Mouse (Mus musculus) cerebral cortex, adult 2 months (tissue): ENCODE results near the gene Adra2c.

ENCODE experiments used
- WGBS: fragments of 180-500 bp; shearing (Covaris S2); methylation state at CpG from one replicate; pipeline ENCODE4 v1.1.7; 2018; 5-methylcytosine and 5-hydroxymethylcytosine counted together

The Adra2c gene

GRCm38 (mm10) chr5:35311738-35312250 lies 33.7 kb downstream of the Adra2c start:
- 82% methylated on average over 5 of the region's 5 CpGs for WGBS

GRCm38 (mm10) chr5:35313231-35313821 lies 35.2 kb downstream of the Adra2c start:
- 3% methylated on average over 21 of the region's 21 CpGs for WGBS

GRCm38 (mm10) chr5:35313826-35314586 lies 35.9 kb downstream of the Adra2c start:
- WGBS: 18% methylated on average over 18 of the region's 18 CpGs

- 79% methylated on average over 3 of the region's 3 CpGs for WGBS
Observed at GRCm38 (mm10) chr5:35314629-35315028, 36.5 kb downstream of the Adra2c start.

DNA sequence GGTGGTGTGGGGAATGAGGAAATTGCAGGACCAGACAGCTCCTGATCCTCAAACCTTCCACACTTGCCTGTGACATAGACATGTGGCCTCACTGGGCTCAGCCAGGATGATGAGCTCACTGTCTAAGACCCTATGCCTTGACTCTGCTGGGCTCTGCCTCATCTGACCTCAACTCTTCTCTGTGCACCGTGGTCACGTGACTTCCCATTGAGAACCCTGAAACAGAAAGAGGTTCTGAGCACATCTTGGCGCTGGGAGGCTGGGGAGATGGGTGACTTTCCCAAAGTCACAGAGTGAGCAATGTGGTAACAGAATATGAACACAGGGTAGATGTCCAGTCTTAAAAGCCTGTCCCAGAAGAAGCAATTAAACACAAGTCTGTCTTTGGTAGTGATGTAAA lies 37.1 kb downstream of the Adra2c start:
- 83% methylated on average over 3 of the region's 3 CpGs for WGBS

DNA sequence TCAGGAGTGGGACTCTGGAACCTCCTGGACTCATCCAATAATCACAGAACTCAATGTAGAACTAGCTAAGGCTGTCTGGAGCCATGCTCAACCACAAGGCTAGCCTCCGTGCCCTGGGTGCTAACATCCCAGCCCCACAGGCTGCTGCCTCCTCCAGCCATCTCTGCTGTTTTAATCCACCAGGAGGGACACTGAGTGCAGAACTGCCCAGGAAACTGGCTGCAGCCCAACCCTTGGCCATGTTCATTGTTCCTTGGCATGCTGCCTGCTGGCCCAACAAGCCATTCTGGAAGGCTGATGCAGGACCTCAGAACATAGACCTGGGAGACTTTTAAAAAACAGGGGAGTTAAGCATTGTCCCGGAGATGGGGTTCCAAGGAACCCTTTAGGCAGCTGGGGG lies 42.5 kb downstream of the Adra2c start:
- 59% methylated on average over 2 of the region's 2 CpGs for WGBS

- WGBS: 32% methylated on average over 4 of the region's 4 CpGs
Observed at GRCm38 (mm10) chr5:35330822-35331221, 52.7 kb downstream of the Adra2c start.
